Mouse (Mus musculus): ENCODE results near the gene Teddm2. TPM values are rescaled to one million over a fixed set of nuclear protein-coding genes. Genes with fewer than 3 reads are reported as not detected.

The Teddm2 gene
- total RNA-seq, 1 experiment from 2014 or later: 0.33 TPM

GRCm38 (mm10) chr1:153830746-153831145, 69.3 kb downstream of the Teddm2 start:
- DNase-seq: no peak

GRCm38 (mm10) chr1:153820216-153820615, 79.8 kb downstream of the Teddm2 start:
- no peak for DNase-seq

GRCm38 (mm10) chr1:153814278-153814677, 85.8 kb downstream of the Teddm2 start:
- DNase-seq: no peak

- DNase-seq: peak; percentile 48
Measured at GRCm38 (mm10) chr1:153807390-153807993, 92.5 kb downstream of the Teddm2 start.

- DNase-seq: no peak
Measured at GRCm38 (mm10) chr1:153803530-153803929, 96.5 kb downstream of the Teddm2 start.

GRCm38 (mm10) chr1:153802691-153803090, 97.3 kb downstream of the Teddm2 start:
- DNase-seq: no peak

Small RNA genes within 50 kb of the gene (microRNA-seq; reads per million reads assigned to microRNA genes)
- gene Mir8114: 24.5 to 35.7 reads per million in 2 experiments

Other genes with a start within 250 kb of the Teddm2 start
- not detected in 2 replicates for gene Rgs8, start 247.2 kb downstream of the Teddm2 start, total RNA-seq (2021)
- 5.5 and 6.4 TPM in 2 replicates for gene Rgs16, start 159.9 kb downstream of the Teddm2 start, total RNA-seq (2021)
- gene Rnasel, start 150.8 kb downstream of the Teddm2 start, total RNA-seq (2021): 13.9 and 17.6 TPM in 2 replicates
- gene Rgsl1, start 56.1 kb downstream of the Teddm2 start, total RNA-seq (2021): 0.15 TPM in 1 of 2 replicates, not detected in the other
- not detected in 2 replicates for gene Teddm1b, start 25.9 kb downstream of the Teddm2 start, total RNA-seq (2021)
- not detected in 2 replicates for gene Teddm1a, start 8.5 kb downstream of the Teddm2 start, total RNA-seq (2021)
- 635 and 924 TPM in 2 replicates for gene Glul, start 284 bp downstream of the Teddm2 start, total RNA-seq (2021)

Data from adrenal gland, postnatal 25 days (tissue).